Mouse (Mus musculus) kidney, embryonic 15.5 days (tissue): ENCODE data around the gene Sh3bgr. TPM values are rescaled to one million over a fixed set of nuclear protein-coding genes. Genes with fewer than 3 reads are reported as not detected.

Source experiments
- ATAC-seq: fragments of 200-750 bp; cut with Nextera tagmentation; replicated peaks from 2 replicates; pipeline ENCODE4 v1.8.0; 2017; ENCODE audit warnings: moderate TSS enrichment; ENCODE audit not compliant: low FRiP score
- H3K27ac ChIP-seq: fragments of 300-500 bp; sonication (generic); 2 replicates; pipeline ENCODE4 v1.5.1; 2015; ENCODE audit warnings: mild to moderate bottlenecking, inconsistent platforms
- H3K27me3 ChIP-seq: fragments of 300-500 bp; sonication (generic); 2 replicates; pipeline ENCODE4 v1.6.1; 2015; ENCODE audit warnings: inconsistent platforms
- H3K36me3 ChIP-seq: fragments of 300-500 bp; sonication (generic); 2 replicates; pipeline ENCODE4 v1.6.1; 2015; ENCODE audit warnings: inconsistent platforms
- H3K4me1 ChIP-seq: fragments of 300-500 bp; sonication (generic); 2 replicates; pipeline ENCODE4 v1.6.1; 2015; ENCODE audit warnings: inconsistent platforms
- H3K4me2 ChIP-seq: fragments of 300-500 bp; sonication (generic); 2 replicates; pipeline ENCODE4 v1.6.1; 2015; ENCODE audit warnings: moderate library complexity, mild to moderate bottlenecking, inconsistent platforms
- H3K4me3 ChIP-seq: fragments of 300-500 bp; sonication (generic); replicated peaks from 2 replicates; pipeline ENCODE4 v1.5.1; 2015; ENCODE audit warnings: mild to moderate bottlenecking, inconsistent platforms
- H3K9ac ChIP-seq: fragments of 300-500 bp; sonication (generic); 2 replicates; pipeline ENCODE4 v1.6.1; 2015; ENCODE audit warnings: mild to moderate bottlenecking, inconsistent platforms
- H3K9me3 ChIP-seq: fragments of 300-500 bp; sonication (generic); replicated peaks from 2 replicates; pipeline ENCODE4 v1.6.1; 2016; ENCODE audit warnings: inconsistent platforms
- WGBS: fragments of 180-500 bp; shearing (Covaris S2); methylation state at CpG from one replicate; pipeline ENCODE4 v1.1.7; 2015; ENCODE audit warnings: mixed read lengths; 5-methylcytosine and 5-hydroxymethylcytosine counted together
- polyA plus RNA-seq: library from polyadenylated mRNA; unstranded; fragments of >200 nt; fragmentation: Nextera tagmentation; extraction: Ambion mirVana; gene quantifications from 2 replicates; pipeline ENCODE4 v1.2.1, GENCODE M21; 2015

Sh3bgr gene
- polyA plus RNA-seq, 1 experiment from 2014 or later: 10.2 TPM

DNA sequence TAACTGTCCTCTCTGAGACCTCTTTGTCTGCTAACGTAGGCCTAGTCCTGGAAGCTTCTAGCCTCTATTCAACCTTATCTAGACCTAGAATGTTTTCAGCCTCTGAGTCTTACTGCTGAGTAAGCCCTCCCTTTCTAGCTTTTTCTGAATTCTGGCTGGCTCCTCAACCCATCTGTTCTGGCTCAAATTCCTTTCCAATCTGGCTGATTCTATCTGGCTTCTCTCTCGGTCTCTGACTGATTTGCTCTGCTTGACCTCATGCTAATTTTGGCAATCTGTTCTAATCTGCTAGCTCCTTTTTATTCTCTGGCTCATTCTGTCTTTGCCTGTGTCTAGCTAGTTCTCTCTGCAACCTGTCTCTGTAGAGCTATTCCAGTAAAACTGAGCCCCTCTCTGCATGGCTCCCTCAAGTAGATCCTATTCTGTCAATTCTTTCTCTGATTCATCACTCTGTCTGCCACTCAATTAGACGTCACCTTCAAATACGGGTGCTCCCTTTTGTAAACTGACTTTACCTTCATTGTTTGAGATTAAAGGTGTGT lies 34.5 kb upstream of the Sh3bgr start:
- no peaks in the 10 kb centered on the region for H3K27me3 ChIP-seq
- no peaks in the 10 kb centered on the region for H3K9me3 ChIP-seq
- peaks cover 3% of the 10 kb centered on the region; the same call in 1 of the 2 replicates for H3K4me1 ChIP-seq
- H3K27ac ChIP-seq: no peak overlapping the region
- 77% methylated on average over 4 of the region's 4 CpGs for WGBS
- ATAC-seq: no peak
- no peaks in the 10 kb centered on the region for H3K36me3 ChIP-seq
- no peak overlapping the region for H3K4me2 ChIP-seq
- no peak overlapping the region for H3K9ac ChIP-seq
- no peak overlapping the region for H3K4me3 ChIP-seq

DNA sequence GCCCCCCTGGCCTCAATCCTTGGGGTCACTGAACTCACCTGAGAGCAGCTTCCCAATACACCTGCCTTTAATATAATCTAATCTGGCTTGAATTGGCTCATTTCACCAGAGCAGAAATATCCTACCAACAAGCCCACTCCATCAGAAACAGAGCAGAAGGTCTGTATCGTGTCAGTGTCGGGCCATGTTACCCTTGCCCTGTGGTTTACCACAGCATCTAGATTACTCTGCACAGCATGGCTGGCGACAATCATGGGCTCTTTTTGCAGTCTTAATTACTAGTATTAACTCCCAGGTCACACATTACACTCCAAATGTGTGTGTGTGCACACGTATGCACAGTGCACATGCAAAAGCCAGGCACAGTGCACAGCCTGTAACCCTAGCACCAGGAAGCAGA lies 31.4 kb upstream of the Sh3bgr start:
- H3K4me3 ChIP-seq: no peak overlapping the region
- H3K4me1 ChIP-seq: peaks cover 3% of the 10 kb centered on the region
- no peaks in the 10 kb centered on the region for H3K9me3 ChIP-seq
- whole genome bisulfite sequencing: 95% methylated on average over 4 of the region's 4 CpGs
- H3K4me2 ChIP-seq: no peak overlapping the region
- H3K27me3 ChIP-seq: no peaks in the 10 kb centered on the region
- H3K9ac ChIP-seq: no peak overlapping the region
- H3K36me3 ChIP-seq: no peaks in the 10 kb centered on the region
- ATAC-seq: no peak
- no peak overlapping the region for H3K27ac ChIP-seq

DNA sequence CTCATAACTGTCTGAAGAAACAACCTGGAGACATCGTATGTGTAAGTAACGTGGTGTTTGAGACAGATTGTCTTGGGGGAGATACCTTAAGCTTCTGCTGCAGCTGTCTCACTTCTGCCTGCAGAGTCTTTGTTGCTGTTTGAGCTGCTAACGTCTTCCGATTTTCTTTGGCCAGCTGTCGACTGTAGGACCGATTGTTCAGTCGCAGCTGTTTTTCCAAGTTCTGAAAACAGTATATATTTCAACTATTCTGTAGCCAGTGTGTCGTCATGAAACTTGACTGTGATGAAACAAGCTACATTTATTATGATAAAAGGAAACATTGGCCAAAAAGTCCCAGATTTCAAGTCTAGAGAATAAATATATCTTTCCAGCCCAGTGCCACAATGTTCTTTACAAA lies 26.6 kb upstream of the Sh3bgr start:
- WGBS: 61% methylated on average over 8 of the region's 8 CpGs
- no peak for ATAC-seq

DNA sequence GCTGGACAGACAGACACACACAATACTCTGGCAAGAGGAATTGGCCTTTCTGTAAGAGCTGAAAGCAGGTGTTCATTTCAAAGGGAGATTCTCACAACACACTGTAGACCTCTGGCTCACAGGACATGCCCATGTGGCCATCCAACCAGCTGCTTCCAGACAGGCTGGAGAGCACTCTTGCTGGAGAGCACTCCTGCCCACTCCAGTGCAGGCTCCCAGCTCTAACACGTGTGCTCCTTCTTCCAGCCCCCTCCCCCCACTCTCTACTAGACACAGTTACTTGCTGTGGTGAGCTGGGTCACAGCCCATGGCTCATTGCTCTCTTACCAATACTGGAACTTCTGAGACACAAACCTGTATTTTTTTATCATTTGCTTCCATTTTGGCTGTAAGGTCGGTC lies 24.9 kb upstream of the Sh3bgr start:
- Histone ChIP-seq H3K9ac (no peak overlapping the region), H3K9me3 (no peaks in the 10 kb centered on the region; the same call in 1 of the 2 replicates), H3K4me2 (no peak overlapping the region), H3K27ac (no peak overlapping the region), H3K36me3 (no peaks in the 10 kb centered on the region), H3K4me1 (peaks cover 9% of the 10 kb centered on the region), H3K4me3 (no peak overlapping the region), H3K27me3 (no peaks in the 10 kb centered on the region)
- WGBS: 40% methylated on average over 2 of the region's 2 CpGs
- peak; percentile 75; the same call in 1 of the 2 replicates for ATAC-seq

More for the DNA sequence above, 26.6 kb upstream of the Sh3bgr start:
- Histone ChIP-seq H3K4me2 (no peak overlapping the region), H3K27ac (no peak overlapping the region), H3K4me1 (peaks cover 9% of the 10 kb centered on the region), H3K9ac (no peak overlapping the region), H3K4me3 (no peak overlapping the region), H3K9me3 (no peaks in the 10 kb centered on the region), H3K36me3 (no peaks in the 10 kb centered on the region), H3K27me3 (no peaks in the 10 kb centered on the region)

DNA sequence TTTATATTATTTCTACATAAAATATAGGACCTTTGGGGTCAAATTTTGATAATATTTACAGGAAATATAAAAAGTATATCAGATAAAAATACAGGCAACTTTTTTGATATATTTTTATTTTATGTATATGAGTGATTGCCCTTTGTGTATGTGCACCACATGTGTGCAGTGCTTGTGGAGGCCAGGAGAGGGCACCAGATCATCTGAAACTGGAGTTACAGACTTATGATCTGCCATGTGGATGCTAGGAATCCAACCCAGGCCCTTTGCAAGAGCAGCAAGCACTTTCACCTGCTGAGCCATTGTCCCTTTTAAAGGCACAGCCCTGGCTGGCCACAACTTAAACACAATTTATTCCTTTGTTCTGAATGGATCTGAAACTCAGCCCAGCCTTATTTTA lies 21.1 kb upstream of the Sh3bgr start:
- Histone ChIP-seq H3K4me2 (no peak overlapping the region), H3K9ac (no peak overlapping the region), H3K36me3 (no peaks in the 10 kb centered on the region), H3K9me3 (no peaks in the 10 kb centered on the region; the same call in 1 of the 2 replicates), H3K27ac (no peak overlapping the region), H3K27me3 (no peaks in the 10 kb centered on the region), H3K4me3 (no peak overlapping the region), H3K4me1 (peaks cover 6% of the 10 kb centered on the region; the same call in 1 of the 2 replicates)
- no peak for ATAC-seq

DNA sequence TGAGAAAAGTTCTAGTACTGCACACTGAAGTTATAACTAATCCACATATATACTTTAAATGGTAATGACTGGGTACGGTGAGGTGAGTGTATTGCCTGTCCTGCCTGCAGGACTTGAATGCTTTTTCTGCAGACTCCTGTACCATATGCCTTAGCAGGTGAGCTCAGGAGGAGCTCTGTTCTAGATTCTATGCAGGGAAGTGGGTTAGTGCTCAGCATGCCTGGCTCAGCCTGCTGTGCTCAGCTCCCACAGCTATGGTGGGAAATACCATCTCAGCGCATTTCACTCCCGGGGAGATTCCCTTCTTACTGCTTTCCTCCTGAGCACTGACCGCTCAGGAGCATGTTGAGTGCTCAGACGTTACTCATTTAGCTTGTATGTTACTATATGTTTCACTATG lies 12.6 kb upstream of the Sh3bgr start:
- WGBS: 82% methylated on average over 5 of the region's 5 CpGs
- Histone ChIP-seq H3K36me3 (no peaks in the 10 kb centered on the region), H3K9ac (no peak overlapping the region), H3K4me3 (no peak overlapping the region), H3K4me2 (no peak overlapping the region), H3K27me3 (peaks cover 4% of the 10 kb centered on the region; the same call in 1 of the 2 replicates), H3K27ac (no peak overlapping the region), H3K9me3 (0 out of 2 replicates have a peak, but pooled peaks cover 3% of the 10 kb centered on the region), H3K4me1 (peaks cover 7% of the 10 kb centered on the region)
- ATAC-seq: no peak

DNA sequence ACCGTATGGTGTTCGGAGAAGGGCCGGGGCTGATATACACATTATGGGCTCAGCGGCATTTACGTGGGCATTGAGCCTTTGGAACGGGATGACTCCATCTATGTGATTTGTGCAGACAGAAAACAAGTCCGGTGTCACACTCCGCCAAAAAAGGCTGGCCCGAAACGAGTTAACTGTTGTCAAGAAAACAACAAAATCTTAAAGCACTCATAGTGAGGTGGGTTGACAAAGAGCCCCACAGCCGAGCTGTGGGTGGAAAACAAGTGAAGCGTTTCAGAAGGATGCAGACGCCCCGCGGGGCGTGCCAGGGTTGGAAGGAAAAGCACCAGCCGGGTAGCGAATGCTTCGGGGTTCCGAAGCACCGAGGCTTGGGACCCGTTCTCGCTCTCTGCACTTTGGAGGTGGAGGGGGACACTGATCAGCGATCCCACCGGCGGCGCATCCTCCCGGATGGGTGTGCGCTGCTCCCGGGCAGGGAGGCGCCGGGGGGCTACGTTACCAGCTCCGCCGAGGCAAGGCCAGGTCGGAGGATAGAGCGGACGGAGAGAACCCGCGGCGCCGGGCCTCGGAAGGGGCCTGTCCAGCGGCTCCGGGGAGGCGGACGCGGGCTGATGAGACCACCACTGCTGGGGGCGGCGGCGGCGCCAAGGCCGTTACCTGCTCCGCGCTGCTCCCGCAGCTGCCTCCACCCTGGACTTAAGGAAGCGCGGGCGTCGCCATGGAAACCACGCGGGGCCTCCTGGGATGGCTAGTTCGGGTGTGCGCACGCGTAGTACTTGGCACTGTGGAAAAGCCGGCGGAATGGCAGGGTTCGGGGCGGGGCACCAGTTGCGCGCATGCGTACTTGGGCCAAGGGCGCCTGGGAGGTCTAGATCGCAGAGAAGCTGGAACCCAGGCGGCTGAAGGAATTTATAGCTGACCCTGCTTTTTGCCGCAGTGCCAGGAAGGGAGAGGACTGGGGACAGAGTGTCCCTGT lies 8.4 kb upstream of the Sh3bgr start, which contains the start of gene Lca5l:
Lca5l (minus strand) TSS at position 741 of the 976 bp plus-strand sequence.
- H3K9ac ChIP-seq: peak within 1 kb of the TSS; percentile 65
- H3K4me3 ChIP-seq: peak within 1 kb of the TSS; percentile 83
- under 1% methylated on average over 77 of the region's 77 CpGs for WGBS
- H3K36me3 ChIP-seq: no peaks in the 10 kb centered on the region
- peaks cover 7% of the 10 kb centered on the region for H3K4me1 ChIP-seq
- H3K9me3 ChIP-seq: 0 out of 2 replicates have a peak, but pooled peaks cover 4% of the 10 kb centered on the region
- ATAC-seq: peak; percentile 99
- peaks cover 4% of the 10 kb centered on the region; the same call in 1 of the 2 replicates for H3K27me3 ChIP-seq
- peak within 1 kb of the TSS; percentile 73 for H3K4me2 ChIP-seq
- peak within 1 kb of the TSS; percentile 83 for H3K27ac ChIP-seq

DNA sequence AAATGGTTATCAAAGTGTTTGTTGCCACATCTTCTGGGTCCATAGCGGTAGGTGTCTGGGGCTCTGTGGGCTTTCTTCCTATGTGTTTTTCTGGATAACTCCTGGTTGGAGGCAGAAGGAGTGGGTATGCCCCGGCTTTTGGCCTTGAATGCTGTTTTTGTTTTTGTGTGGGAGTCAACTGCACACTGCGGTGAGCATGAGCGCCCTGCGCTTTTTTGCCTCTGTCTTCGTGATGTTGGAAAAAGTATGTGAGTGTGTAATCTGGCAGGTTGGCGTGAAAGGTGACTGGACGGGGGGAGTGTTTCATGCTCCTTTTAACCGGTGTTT lies 415 bp downstream of the Sh3bgr start:
- WGBS: 17% methylated on average over 9 of the region's 9 CpGs

DNA sequence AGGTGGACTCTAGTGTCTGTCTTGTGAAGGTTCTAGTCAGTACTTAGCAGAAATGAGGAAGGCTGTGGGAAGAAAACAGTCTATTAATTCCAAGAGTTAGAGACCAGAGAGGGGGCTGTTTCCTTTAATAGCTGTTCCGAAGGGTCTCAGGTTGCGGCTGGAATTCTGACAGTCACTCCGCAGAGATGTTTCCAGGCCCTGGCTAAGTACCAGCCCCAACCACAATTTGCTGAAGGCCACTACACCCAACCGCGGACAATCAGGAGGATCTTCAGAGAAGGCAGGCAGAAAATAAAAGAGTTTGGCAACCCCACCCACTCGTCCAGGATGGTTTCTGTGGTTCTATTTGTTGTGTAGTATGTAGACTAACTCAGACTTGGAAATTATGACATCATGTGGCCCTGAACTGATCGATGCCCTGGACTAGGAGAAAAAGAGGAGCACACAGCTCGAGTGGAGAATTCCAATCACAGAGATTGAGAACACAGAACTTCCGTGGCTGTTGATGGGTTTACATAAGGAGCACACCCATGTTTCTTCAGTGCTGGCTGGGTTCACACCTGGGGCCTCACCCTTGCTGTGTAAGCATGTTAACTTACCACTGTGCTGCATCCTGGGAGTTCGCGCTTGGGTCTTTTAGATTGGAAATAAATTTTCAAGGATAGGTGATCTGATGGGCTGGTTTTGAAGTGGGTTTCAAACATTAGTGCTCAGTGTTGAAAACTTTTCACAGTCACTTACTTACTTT lies 1.4 kb downstream of the Sh3bgr start:
- H3K36me3 ChIP-seq: no peaks in the 10 kb centered on the region
- peaks cover 19% of the 10 kb centered on the region for H3K4me1 ChIP-seq
- no peaks in the 10 kb centered on the region for H3K27me3 ChIP-seq
- H3K27ac ChIP-seq: no peak overlapping the region
- no peak overlapping the region for H3K9ac ChIP-seq
- WGBS: 57% methylated on average over 11 of the region's 11 CpGs
- peak overlapping the region; percentile 74 for H3K4me2 ChIP-seq
- no peak overlapping the region for H3K4me3 ChIP-seq
- no peak for ATAC-seq
- H3K9me3 ChIP-seq: no peaks in the 10 kb centered on the region

More for the DNA sequence above, 415 bp downstream of the Sh3bgr start:
- H3K4me3 ChIP-seq: peak overlapping the region; percentile 42
- H3K36me3 ChIP-seq: no peaks in the 10 kb centered on the region
- H3K4me2 ChIP-seq: peak overlapping the region; percentile 74
- peak overlapping the region; percentile 35; the same call in 1 of the 2 replicates for H3K9ac ChIP-seq
- peaks cover 19% of the 10 kb centered on the region for H3K4me1 ChIP-seq
- no peaks in the 10 kb centered on the region for H3K9me3 ChIP-seq
- H3K27ac ChIP-seq: peak overlapping the region; percentile 65
- ATAC-seq: peak; percentile 24
- H3K27me3 ChIP-seq: no peaks in the 10 kb centered on the region

DNA sequence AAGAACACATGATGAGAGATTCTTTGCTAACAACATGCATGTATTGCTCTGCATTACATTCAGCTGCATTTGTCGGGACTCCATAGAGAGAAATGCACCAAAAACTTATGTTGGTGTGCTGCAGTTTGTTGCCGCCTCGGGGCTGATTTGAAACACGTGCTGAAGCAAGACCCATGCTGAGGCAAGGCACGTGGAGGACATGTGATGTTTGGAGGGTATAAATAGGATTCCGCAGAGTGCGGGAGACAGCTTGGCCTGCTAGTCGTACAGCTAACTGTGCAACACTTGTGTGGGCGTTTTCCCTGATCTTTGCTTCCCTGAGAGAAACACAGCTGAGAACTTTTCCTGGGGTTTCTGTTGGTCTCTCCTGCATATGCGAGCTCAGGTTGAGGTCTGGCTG lies 9.5 kb downstream of the Sh3bgr start:
- Histone ChIP-seq H3K4me2 (no peak overlapping the region), H3K27me3 (no peaks in the 10 kb centered on the region), H3K9ac (no peak overlapping the region), H3K9me3 (no peaks in the 10 kb centered on the region), H3K4me1 (no peaks in the 10 kb centered on the region), H3K36me3 (no peaks in the 10 kb centered on the region), H3K27ac (no peak overlapping the region), H3K4me3 (no peak overlapping the region)
- ATAC-seq: no peak
- 84% methylated on average over 10 of the region's 10 CpGs for WGBS

DNA sequence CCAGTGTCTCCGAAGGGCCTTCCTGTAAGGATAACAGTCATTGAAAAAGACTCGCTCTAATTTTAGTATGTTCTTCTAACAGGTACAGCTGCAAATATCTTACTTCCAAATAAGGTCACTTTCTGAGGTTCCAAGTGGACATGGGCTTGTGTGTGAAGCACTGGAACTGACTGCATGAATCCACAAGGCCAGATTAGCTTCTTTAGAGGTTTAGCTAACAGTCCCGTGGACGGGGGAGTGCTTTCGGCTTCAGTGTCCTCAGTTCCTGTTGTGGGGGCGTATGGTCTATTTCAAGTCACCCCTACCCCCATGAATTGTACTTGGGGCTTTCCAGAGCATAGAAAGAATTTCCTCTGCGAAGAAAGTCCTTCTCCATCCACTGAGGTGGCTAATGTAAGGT lies 10.6 kb downstream of the Sh3bgr start:
- ATAC-seq: no peak
- no peak overlapping the region for H3K9ac ChIP-seq
- no peak overlapping the region for H3K4me2 ChIP-seq
- no peak overlapping the region for H3K27ac ChIP-seq
- no peaks in the 10 kb centered on the region for H3K9me3 ChIP-seq
- H3K27me3 ChIP-seq: no peaks in the 10 kb centered on the region
- H3K4me1 ChIP-seq: no peaks in the 10 kb centered on the region
- 74% methylated on average over 7 of the region's 7 CpGs for WGBS
- no peaks in the 10 kb centered on the region for H3K36me3 ChIP-seq
- no peak overlapping the region for H3K4me3 ChIP-seq

DNA sequence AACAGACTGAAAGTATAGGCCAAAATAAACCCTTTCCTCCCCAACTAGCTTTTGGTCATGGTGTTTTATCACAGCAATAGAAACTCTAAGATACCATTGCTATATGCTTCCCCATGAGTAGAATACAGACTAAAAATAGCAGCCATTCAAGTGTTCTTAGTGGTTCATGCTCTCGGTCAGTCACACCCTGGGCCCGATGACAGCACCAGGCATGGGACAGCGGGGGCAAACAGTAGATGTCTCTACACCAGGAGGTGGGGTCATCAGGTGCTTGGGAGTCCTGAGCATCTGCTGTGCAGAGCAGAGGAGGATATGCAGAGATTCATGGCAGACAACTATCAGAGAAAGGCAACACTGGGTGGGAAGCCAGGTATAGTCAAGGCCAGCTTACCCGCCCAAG lies 12.8 kb downstream of the Sh3bgr start:
- ATAC-seq: no peak
- H3K36me3 ChIP-seq: no peaks in the 10 kb centered on the region
- H3K4me1 ChIP-seq: no peaks in the 10 kb centered on the region
- H3K27me3 ChIP-seq: no peaks in the 10 kb centered on the region
- 93% methylated on average over 4 of the region's 4 CpGs for WGBS
- no peak overlapping the region for H3K4me3 ChIP-seq
- no peak overlapping the region for H3K4me2 ChIP-seq
- no peaks in the 10 kb centered on the region for H3K9me3 ChIP-seq
- no peak overlapping the region for H3K9ac ChIP-seq
- no peak overlapping the region for H3K27ac ChIP-seq
